Mouse (Mus musculus) lung, postnatal 0 days (tissue): ENCODE data around the gene B430305J03Rik. TPM values are rescaled to one million over a fixed set of nuclear protein-coding genes. Genes with fewer than 3 reads are reported as not detected.

Source experiments
- ATAC-seq: fragments of 200-750 bp; cut with Nextera tagmentation; 2 replicates; pipeline ENCODE4 v1.8.0; 2017; ENCODE audit warnings: moderate library complexity
- DNase-seq: peaks from one replicate; pipeline ENCODE4 v3.0.0-alpha.2; 2016; ENCODE audit warnings: low spot score
- H3K27ac ChIP-seq: fragments of 300-500 bp; sonication (generic); 2 replicates; pipeline ENCODE4 v1.5.1; 2014; ENCODE audit warnings: antibody characterized with exemption, mild to moderate bottlenecking, low read length, mixed read lengths
- H3K27me3 ChIP-seq: fragments of 300-500 bp; sonication (generic); replicated peaks from 2 replicates; pipeline ENCODE4 v1.6.1; 2014; ENCODE audit warnings: low read length, mixed read lengths; ENCODE audit not compliant: insufficient read depth
- H3K36me3 ChIP-seq: fragments of 300-500 bp; sonication (generic); 2 replicates; pipeline ENCODE4 v1.6.1; 2014; ENCODE audit warnings: low read length, mixed read lengths; ENCODE audit not compliant: insufficient read depth
- H3K4me1 ChIP-seq: fragments of 300-500 bp; sonication (generic); 2 replicates; pipeline ENCODE4 v1.6.1; 2014; ENCODE audit warnings: antibody characterized with exemption, low read depth, low read length, mixed read lengths; ENCODE audit not compliant: insufficient read depth
- H3K4me2 ChIP-seq: fragments of 300-500 bp; sonication (generic); replicated peaks from 2 replicates; pipeline ENCODE4 v1.6.1; 2014; ENCODE audit warnings: low read depth, mild to moderate bottlenecking, low read length, moderate library complexity, mixed read lengths
- H3K4me3 ChIP-seq: fragments of 300-500 bp; sonication (generic); 2 replicates; pipeline ENCODE4 v1.5.1; 2014; ENCODE audit warnings: low read depth, low read length
- H3K9ac ChIP-seq: fragments of 300-500 bp; sonication (generic); replicated peaks from 2 replicates; pipeline ENCODE4 v1.6.1; 2014; ENCODE audit warnings: low read depth, mild to moderate bottlenecking
- H3K9me3 ChIP-seq: fragments of 300-500 bp; sonication (generic); 2 replicates; pipeline ENCODE4 v1.6.1; 2016; ENCODE audit warnings: low read length, mixed read lengths
- CTCF ChIP-seq: IDR thresholded peaks from 2 replicates; pipeline ENCODE4 v1.5.1; 2016; ENCODE audit warnings: antibody characterized with exemption, mild to moderate bottlenecking
- EP300 ChIP-seq: IDR thresholded peaks from 2 replicates; pipeline ENCODE4 v1.6.1; 2016; ENCODE audit warnings: antibody characterized with exemption, mild to moderate bottlenecking, control low read depth
- WGBS: fragments of 180-500 bp; shearing (Covaris S2); extraction: QIAGEN DNeasy Blood & Tissue Kit; methylation state at CpG from one replicate; pipeline ENCODE4 v1.1.7; 2014; 5-methylcytosine and 5-hydroxymethylcytosine counted together
- polyA plus RNA-seq: library from polyadenylated mRNA; unstranded; fragments of >200 nt; fragmentation: Nextera tagmentation; extraction: Ambion mirVana; gene quantifications from 2 replicates; pipeline ENCODE4 v1.2.1, GENCODE M21; 2015

Gene B430305J03Rik
- not detected in 2 replicates for polyA plus RNA-seq

GRCm38 (mm10) chr3:61365779-61366373 is at the start of gene B430305J03Rik:
Gene B430305J03Rik, minus strand, starts transcription at chr3:61365951.
- H3K9ac ChIP-seq, result peak within 1 kb of the TSS; percentile 59
- TF ChIP-seq CTCF (no peak), EP300 (no peak)
- no peaks in the 10 kb centered on the region for H3K9me3 ChIP-seq
- DNase-seq (peak; percentile 44), ATAC-seq (no peak)
- no peaks in the 10 kb centered on the region for H3K27me3 ChIP-seq
- H3K4me2 ChIP-seq, result peak within 1 kb of the TSS; percentile 75
- H3K27ac ChIP-seq, result peak within 1 kb of the TSS; percentile 60
- no peaks in the 10 kb centered on the region for H3K36me3 ChIP-seq
- WGBS, result 4% methylated on average over 10 of the region's 10 CpGs
- H3K4me3 ChIP-seq, result peak within 1 kb of the TSS; percentile 80
- H3K4me1 ChIP-seq, result 0 out of 2 replicates have a peak, but pooled peaks cover 2% of the 10 kb centered on the region

GRCm38 (mm10) chr3:61409683-61410082 is 43.9 kb upstream of the B430305J03Rik start:
- Histone ChIP-seq H3K27me3 (no peaks in the 10 kb centered on the region), H3K4me2 (no peak overlapping the region), H3K36me3 (no peaks in the 10 kb centered on the region), H3K4me1 (no peaks in the 10 kb centered on the region), H3K27ac (no peak overlapping the region), H3K9ac (no peak overlapping the region), H3K4me3 (no peak overlapping the region), H3K9me3 (no peaks in the 10 kb centered on the region)
- DNase-seq (peak; percentile 49), ATAC-seq (peak; percentile 67)
- TF ChIP-seq EP300, result peak; percentile 34; the same call in 1 of the 2 replicates
- TF ChIP-seq CTCF, result no peak
- 61% methylated on average over 6 of the region's 6 CpGs for WGBS

DNA sequence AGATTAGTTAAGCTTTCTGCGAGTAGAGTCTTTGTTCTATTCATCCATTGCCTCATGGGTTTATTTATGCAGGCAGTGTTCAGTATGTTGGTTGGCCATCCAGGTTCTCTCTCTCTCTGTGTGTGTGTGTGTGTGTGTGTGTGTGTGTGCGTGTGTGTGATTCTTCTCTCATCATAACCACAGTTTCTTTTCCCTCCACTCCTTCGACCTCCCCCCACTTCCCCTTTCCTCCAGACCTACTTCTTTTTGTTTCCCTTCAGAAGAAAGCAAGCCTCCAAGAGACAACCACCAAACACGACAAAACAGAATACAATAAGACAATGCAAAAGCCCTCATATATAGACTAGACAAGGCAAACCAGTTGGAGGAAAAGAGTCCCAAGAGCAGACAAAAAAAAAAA is 41.2 kb upstream of the B430305J03Rik start:
- H3K4me2 ChIP-seq, result no peak overlapping the region
- 77% methylated on average over 4 of the region's 4 CpGs for WGBS
- no peak for TF ChIP-seq CTCF
- no peak for TF ChIP-seq EP300

GRCm38 (mm10) chr3:61400823-61401387 is 35.2 kb upstream of the B430305J03Rik start:
- WGBS, result 34% methylated on average over 1 of the region's 1 CpGs
- no peak overlapping the region for H3K9ac ChIP-seq
- H3K4me3 ChIP-seq, result no peak overlapping the region
- DNase-seq (no peak), ATAC-seq (no peak)
- no peak overlapping the region for H3K4me2 ChIP-seq
- no peak overlapping the region for H3K27ac ChIP-seq
- H3K36me3 ChIP-seq, result no peaks in the 10 kb centered on the region
- H3K27me3 ChIP-seq, result no peaks in the 10 kb centered on the region
- no peak for TF ChIP-seq EP300
- no peaks in the 10 kb centered on the region for H3K9me3 ChIP-seq
- H3K4me1 ChIP-seq, result no peaks in the 10 kb centered on the region

More for the DNA sequence above, 41.2 kb upstream of the B430305J03Rik start:
- ATAC-seq (no peak), DNase-seq (no peak)
- H3K27me3 ChIP-seq, result no peaks in the 10 kb centered on the region
- H3K4me3 ChIP-seq, result no peak overlapping the region
- no peaks in the 10 kb centered on the region for H3K9me3 ChIP-seq
- H3K27ac ChIP-seq, result no peak overlapping the region
- H3K36me3 ChIP-seq, result no peaks in the 10 kb centered on the region
- H3K9ac ChIP-seq, result no peak overlapping the region
- H3K4me1 ChIP-seq, result no peaks in the 10 kb centered on the region

DNA sequence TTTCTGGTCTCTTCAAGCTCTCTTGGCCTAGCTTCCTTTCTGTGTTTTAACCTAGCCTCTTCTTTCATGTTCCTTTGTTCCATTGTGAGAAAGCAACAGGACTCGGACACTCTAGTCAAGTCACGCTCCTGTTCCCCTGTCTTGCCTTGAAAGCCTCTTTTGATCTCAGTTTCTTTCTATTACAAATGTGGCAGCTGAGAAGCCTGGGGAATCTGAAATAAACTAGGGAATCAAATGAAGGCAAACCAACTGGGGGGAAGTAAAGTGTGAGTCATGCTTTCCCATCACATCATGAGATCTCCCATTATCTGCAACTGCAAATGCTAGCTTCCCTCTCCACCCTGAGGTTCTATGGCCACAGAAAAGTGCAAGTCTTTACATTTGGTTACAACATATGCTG is 31.0 kb upstream of the B430305J03Rik start:
- Histone ChIP-seq H3K27ac (no peak overlapping the region), H3K9ac (no peak overlapping the region), H3K9me3 (no peaks in the 10 kb centered on the region), H3K4me3 (no peak overlapping the region), H3K27me3 (no peaks in the 10 kb centered on the region), H3K4me1 (no peaks in the 10 kb centered on the region), H3K36me3 (no peaks in the 10 kb centered on the region), H3K4me2 (no peak overlapping the region)
- WGBS, result 75% methylated on average over 2 of the region's 2 CpGs
- no peak for ATAC-seq
- DNase-seq, result no peak
- TF ChIP-seq EP300, result no peak
- TF ChIP-seq CTCF, result no peak

DNA sequence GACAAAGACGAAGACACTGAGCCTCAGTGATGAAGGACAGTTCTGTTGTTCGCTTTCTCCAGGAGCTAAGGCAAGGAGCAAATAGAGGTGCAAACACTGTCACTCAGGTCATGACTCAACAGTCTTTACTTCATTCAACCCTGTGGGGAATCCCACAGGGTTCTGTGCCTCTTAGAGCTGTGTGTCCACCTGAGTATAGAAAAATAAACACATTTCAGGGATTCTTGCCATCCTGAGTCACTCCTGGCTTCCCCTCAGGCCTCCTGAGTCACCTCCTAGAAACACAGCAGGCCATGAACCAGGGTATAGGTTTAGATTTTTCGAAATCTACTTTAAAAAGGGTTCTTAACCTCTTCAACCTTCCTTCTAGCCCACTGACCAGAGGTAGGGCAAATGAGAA is 29.6 kb upstream of the B430305J03Rik start:
- Histone ChIP-seq H3K9me3 (no peaks in the 10 kb centered on the region), H3K4me1 (no peaks in the 10 kb centered on the region), H3K27me3 (no peaks in the 10 kb centered on the region), H3K9ac (no peak overlapping the region), H3K36me3 (no peaks in the 10 kb centered on the region), H3K4me2 (no peak overlapping the region), H3K4me3 (no peak overlapping the region), H3K27ac (no peak overlapping the region)
- ATAC-seq (no peak), DNase-seq (no peak)
- TF ChIP-seq CTCF (no peak), EP300 (no peak)
- 77% methylated on average over 3 of the region's 3 CpGs for WGBS
